Mouse (Mus musculus) retina, postnatal 7 days (tissue): Measurements from ENCODE around the gene Hist2h4.
"Not testable (repeated sequence)": the region's sequence is repeated elsewhere in the genome, so short reads cannot be mapped to it uniquely, and the experiment has no call there.

ENCODE experiments used
- DNase-seq: peaks from one replicate; pipeline ENCODE4 v3.0.0-alpha.2; 2012; ENCODE audit warnings: low read depth, low spot score

Hist2h4 gene

DNA sequence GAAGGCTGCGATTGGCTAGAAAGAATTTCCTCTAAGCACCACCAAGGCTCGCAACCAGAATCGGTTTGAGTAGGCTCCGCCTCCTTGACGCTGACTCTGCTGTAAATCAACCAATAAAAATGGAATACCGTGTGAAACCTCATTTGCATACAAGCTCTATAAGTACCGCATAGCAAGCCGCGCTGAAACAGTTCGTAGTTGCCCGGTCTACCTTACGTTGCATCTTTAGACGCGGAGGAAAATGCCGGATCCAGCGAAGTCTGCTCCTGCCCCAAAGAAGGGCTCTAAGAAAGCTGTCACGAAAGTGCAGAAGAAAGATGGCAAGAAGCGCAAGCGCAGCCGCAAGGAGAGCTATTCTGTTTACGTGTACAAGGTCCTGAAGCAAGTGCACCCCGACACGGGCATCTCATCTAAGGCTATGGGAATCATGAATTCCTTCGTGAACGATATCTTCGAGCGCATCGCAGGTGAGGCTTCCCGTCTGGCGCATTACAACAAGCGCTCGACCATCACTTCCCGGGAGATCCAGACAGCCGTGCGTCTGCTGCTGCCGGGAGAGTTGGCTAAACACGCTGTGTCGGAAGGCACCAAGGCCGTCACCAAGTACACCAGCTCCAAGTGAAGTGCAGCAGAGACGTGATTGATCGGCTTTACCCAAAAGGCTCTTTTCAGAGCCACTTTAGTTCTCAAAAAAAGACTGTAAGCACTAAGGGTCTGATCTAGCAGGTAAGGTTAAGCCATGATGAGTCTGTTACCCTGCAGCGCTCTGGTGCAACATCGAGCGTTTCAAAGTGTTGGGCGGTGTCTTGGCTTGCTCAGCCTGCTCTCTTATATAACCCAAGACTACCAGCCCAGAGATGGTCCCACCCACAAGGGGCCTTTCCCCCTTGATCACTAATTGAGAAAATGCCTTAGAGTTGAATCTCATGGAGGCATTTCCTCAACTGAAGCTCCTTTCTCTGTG, 6.7 kb upstream of the Hist2h4 start, which contains the start of gene Hist2h2bb:
Gene Hist2h2bb (plus strand): TSS at position 242 of the 964 bp plus-strand sequence.
- DNase-seq, result peak; percentile 89

- not testable (repeated sequence) for DNase-seq
Measured at GRCm38 (mm10) chr3:96268776-96269378, 5.8 kb upstream of the Hist2h4 start.

DNA sequence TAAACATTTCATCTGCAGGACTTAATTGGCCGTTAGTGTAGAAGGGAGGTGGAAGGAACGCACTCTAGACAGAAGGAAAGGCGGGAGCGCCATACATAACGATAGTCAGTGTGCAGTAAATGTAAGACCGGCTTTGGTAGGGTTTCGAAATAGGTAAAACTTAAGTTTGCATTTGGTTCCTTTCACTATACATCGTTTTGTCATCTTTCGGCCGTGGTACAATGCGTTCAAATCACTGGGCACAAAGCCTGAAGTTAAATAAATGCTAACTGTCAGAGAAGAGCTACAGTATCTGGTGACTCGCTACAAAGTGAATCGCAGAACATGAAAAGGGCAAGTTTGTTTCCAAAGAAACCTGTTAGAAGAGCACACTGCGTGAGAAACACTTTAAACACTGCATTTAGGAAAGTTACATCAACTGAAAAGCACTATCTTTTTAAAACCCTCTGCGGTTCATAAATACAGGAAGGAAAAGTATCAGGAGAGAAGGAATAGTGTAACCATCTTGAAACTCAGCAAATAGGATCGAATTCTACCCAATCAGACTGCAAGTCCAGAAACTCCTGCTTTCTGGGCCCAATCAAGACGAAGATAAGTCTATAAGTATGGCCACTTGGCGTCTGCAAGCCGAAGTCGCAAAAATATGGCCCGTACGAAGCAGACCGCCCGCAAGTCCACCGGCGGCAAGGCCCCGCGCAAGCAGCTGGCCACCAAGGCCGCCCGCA, 5.1 kb upstream of the Hist2h4 start, which contains the start of gene Hist2h3b:
Gene Hist2h3b (plus strand): TSS at position 604 of the 725 bp plus-strand sequence.
- peak; percentile 63 for DNase-seq

- no peak for DNase-seq
Measured at GRCm38 (mm10) chr3:96267541-96267940, 4.4 kb upstream of the Hist2h4 start.

GRCm38 (mm10) chr3:96266132-96266710, 3.1 kb upstream of the Hist2h4 start:
- no peak for DNase-seq

- no peak for DNase-seq
Measured at GRCm38 (mm10) chr3:96264404-96264949, 1.4 kb upstream of the Hist2h4 start.

- no peak for DNase-seq
Measured at GRCm38 (mm10) chr3:96263558-96264403, 670 bp upstream of the Hist2h4 start.

DNA sequence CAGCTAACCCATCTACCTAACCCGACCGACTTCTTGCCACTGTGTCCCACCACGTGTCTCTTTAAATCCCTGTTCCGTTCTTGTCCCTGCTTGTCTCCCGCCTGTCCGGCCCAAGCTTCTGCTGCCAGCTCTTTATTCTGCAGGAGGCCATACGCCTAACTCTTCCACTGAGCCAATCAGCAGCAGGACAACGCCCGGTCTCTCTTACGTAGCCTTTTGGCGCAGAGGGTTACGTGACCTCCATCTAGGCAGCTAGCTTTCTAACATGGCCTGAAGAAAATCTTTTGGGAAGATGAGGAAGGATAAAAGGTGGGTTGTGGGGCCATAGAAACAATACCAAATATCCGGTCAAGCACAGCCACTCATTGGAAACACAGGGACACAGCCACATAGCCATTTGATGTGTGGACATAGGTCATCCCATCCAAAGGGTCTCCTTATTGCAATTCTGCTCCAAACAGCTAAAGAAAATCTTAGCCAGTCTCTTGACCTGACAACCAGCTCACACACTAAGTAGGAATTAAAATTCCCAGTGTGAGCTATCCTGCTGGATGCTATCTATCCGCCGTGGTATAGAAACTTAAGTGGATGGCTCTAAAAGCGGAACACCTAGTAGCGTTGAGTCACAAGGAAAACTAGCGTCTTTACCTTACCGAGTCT, 765 bp downstream of the Hist2h4 start:
- peak; percentile 38 for DNase-seq

GRCm38 (mm10) chr3:96261623-96262022, 1.5 kb downstream of the Hist2h4 start:
- no peak for DNase-seq

GRCm38 (mm10) chr3:96260220-96260619, 2.9 kb downstream of the Hist2h4 start:
- DNase-seq, result no peak

GRCm38 (mm10) chr3:96257190-96257589, 5.9 kb downstream of the Hist2h4 start:
- no peak for DNase-seq

DNA sequence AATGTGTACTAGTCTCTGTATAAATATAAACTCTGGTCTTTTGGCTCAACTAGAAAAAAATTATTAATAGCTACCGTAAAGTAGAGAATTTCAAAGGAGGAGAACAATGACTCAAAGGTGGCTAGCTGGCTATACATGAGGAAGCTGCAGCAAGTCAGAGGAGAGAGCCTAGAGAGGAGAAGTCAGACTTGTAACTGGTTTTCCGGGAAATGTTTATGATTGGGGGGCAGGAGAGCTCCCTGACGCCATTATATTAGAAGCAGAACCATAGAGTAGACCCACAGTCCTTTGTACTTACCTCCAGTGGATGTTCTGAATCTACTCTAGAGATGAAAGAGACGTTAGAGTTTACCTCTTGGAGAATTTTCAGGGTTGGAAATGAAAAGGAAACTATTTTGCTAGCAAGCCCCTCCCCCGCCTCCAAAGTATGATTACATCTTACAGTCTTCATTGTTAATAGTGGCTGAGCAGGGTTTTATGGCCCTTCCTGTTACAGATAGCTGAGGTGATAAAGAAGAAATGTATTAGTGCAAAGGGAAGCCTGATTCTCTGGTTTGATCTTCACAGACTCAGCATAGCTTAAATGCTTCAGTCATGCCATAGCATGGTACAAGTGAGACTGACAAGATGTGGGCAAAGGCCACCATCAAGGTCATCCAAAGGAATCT, 7.1 kb downstream of the Hist2h4 start:
- DNase-seq, result no peak

DNA sequence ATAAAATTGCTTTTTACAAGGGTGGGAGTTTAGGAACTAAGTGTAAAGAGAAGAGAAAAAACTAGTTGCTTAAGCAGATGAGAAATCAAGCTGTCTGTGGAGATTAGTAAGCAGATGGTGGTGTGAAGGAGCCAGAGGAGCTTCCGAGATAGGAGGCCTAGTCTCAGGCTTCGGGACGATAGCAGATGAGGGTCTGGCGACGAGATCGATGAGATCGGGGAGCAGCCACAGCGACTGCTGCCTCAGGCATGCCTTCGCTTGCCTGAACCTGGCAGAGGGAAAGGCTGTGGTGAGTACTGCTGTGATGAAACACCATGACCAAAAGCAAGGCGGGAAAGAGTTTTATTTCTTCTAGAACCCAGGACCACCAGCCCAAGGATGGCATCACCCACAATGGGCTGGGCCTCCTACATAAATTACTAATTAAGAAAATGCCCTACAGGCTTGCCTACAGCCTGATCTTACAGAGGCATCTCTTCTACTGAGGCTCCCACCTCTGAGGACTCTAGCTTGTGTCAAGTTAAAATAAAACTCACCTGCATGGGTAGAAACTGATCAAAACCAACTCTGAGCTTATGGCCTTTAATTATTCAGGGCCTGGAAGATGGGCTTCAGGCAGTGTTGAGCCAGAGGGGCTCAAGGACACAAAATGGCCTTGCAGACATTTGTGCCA, 8.3 kb downstream of the Hist2h4 start:
- peak; percentile 52 for DNase-seq

GRCm38 (mm10) chr3:96251787-96252186, 11.3 kb downstream of the Hist2h4 start:
- DNase-seq, result no peak

- DNase-seq, result no peak
Measured at GRCm38 (mm10) chr3:96250890-96251289, 12.2 kb downstream of the Hist2h4 start.

GRCm38 (mm10) chr3:96249034-96249345, 14.1 kb downstream of the Hist2h4 start:
- DNase-seq, result no peak

- no peak for DNase-seq
Measured at GRCm38 (mm10) chr3:96248141-96249033, 14.7 kb downstream of the Hist2h4 start.
